Mouse (Mus musculus) cortical plate, adult 2 months (tissue): ENCODE results near the gene Vmn2r61. TPM values are rescaled to one million over a fixed set of nuclear protein-coding genes. Genes with fewer than 3 reads are reported as not detected.

Experiments used
- H3K27ac ChIP-seq: fragments of 200-500 bp; 2 replicates; pipeline ENCODE4 v1.5.1; 2012; ENCODE audit warnings: low read length, control low read depth, inconsistent platforms; ENCODE audit not compliant: insufficient read depth
- H3K4me1 ChIP-seq: fragments of 200-500 bp; 2 replicates; pipeline ENCODE4 v1.6.1; 2011; ENCODE audit warnings: low read length; ENCODE audit not compliant: control insufficient read depth, insufficient read depth
- H3K4me3 ChIP-seq: fragments of 200-500 bp; 2 replicates; pipeline ENCODE4 v1.5.1; 2011; ENCODE audit warnings: mild to moderate bottlenecking, low read length, control low read depth; ENCODE audit not compliant: insufficient read depth
- CTCF ChIP-seq: fragments of 200-500 bp; IDR thresholded peaks from 2 replicates; pipeline ENCODE4 v1.5.1; 2011; ENCODE audit warnings: mild to moderate bottlenecking, control low read depth, low read length; ENCODE audit not compliant: insufficient read depth; ENCODE audit errors: extremely low read depth
- POLR2A ChIP-seq: fragments of 200-500 bp; IDR thresholded peaks from 2 replicates; pipeline ENCODE4 v1.6.1; 2011; ENCODE audit warnings: mild to moderate bottlenecking, low read length, control low read depth; ENCODE audit not compliant: insufficient read depth; ENCODE audit errors: extremely low read depth
- polyA plus RNA-seq: library from polyadenylated mRNA; depleted of rRNA; stranded (reverse); fragments of >200 nt; gene quantifications from 2 replicates; pipeline ENCODE4 v1.2.3, GENCODE M21; 2012; rRNA removed

Gene Vmn2r61
- not detected in 2 replicates for polyA plus RNA-seq

DNA sequence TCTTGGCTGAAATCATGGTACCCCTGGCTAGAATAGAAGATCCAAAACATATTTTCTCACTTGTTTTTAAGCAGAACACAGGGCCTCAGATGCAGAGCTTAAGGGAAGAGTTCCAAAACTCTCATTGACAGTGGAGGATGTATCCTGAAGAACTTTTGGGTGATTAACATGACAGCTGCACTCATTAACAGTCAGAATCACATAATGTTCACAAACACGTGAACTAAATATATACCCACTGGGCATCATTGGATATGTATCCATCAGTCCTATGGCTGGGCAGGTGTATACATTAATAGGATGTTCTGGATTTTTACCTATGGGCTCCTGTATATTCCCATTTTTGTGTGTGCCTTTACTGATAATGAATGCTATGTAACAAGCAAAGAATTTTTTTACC lies at the start of gene Vmn2r61:
TSS of gene Vmn2r61 (plus strand) at position 301 of the 400 bp plus-strand sequence.
- H3K27ac ChIP-seq, result no peak within 1 kb of the TSS
- TF ChIP-seq CTCF (no peak), POLR2A (no peak)

More for the DNA sequence above, at the start of gene Vmn2r61:
- Histone ChIP-seq H3K4me1 (no peaks in the 10 kb centered on the region), H3K4me3 (no peak within 1 kb of the TSS)

Other genes with a start within 250 kb of the Vmn2r61 start
- not detected in 2 replicates for gene Vmn2r59, start 201.0 kb upstream of the Vmn2r61 start, polyA plus RNA-seq
- gene Vmn2r60, start 152.3 kb upstream of the Vmn2r61 start, polyA plus RNA-seq, result not detected in 2 replicates
- gene 4933421I07Rik, start 188.1 kb downstream of the Vmn2r61 start, polyA plus RNA-seq, result not detected in 2 replicates
- 9.0 and 10.7 TPM in 2 replicates for gene Zfp141, start 245.7 kb downstream of the Vmn2r61 start, polyA plus RNA-seq